Mouse (Mus musculus) thymus, adult 2 months (tissue): ENCODE results near the gene Igsf11. TPM values are rescaled to one million over a fixed set of nuclear protein-coding genes. Genes with fewer than 3 reads are reported as not detected.
"Not testable (repeated sequence)": the region's sequence is repeated elsewhere in the genome, so short reads cannot be mapped to it uniquely, and the experiment has no call there.

ENCODE experiments used
- DNase-seq: peaks from one replicate; pipeline ENCODE4 v3.0.0; 2021
- H3K27ac ChIP-seq: fragments of 200-500 bp; 2 replicates; pipeline ENCODE4 v1.5.1; 2012; ENCODE audit warnings: low read length, control low read depth; ENCODE audit not compliant: control insufficient read depth, insufficient read depth
- H3K27me3 ChIP-seq: fragments of 200-500 bp; 2 replicates; pipeline ENCODE4 v1.6.1; 2012; ENCODE audit warnings: mild to moderate bottlenecking, low read length, moderate library complexity, mixed read lengths; ENCODE audit not compliant: control insufficient read depth, insufficient read depth
- H3K36me3 ChIP-seq: fragments of 200-500 bp; 2 replicates; pipeline ENCODE4 v1.6.1; 2012; ENCODE audit warnings: mild to moderate bottlenecking, low read length, moderate library complexity; ENCODE audit not compliant: control insufficient read depth, insufficient read depth
- H3K4me1 ChIP-seq: fragments of 200-500 bp; replicated peaks from 2 replicates; pipeline ENCODE4 v1.6.1; 2012; ENCODE audit warnings: low read length; ENCODE audit not compliant: control insufficient read depth, insufficient read depth
- H3K4me3 ChIP-seq: fragments of 200-500 bp; 2 replicates; pipeline ENCODE4 v1.5.1; 2012; ENCODE audit warnings: mild to moderate bottlenecking, low read length, control low read depth, moderate library complexity; ENCODE audit not compliant: control insufficient read depth, insufficient read depth
- CTCF ChIP-seq: fragments of 200-500 bp; IDR thresholded peaks from 2 replicates; pipeline ENCODE4 v1.5.1; 2012; ENCODE audit warnings: mild to moderate bottlenecking, control low read depth, low read length, moderate library complexity, borderline replicate concordance; ENCODE audit not compliant: control insufficient read depth, poor library complexity, insufficient read depth; ENCODE audit errors: extremely low read depth
- POLR2A ChIP-seq: fragments of 200-500 bp; IDR thresholded peaks from 2 replicates; pipeline ENCODE4 v1.6.1; 2012; ENCODE audit warnings: mild to moderate bottlenecking, low read length, control low read depth, moderate library complexity; ENCODE audit not compliant: control insufficient read depth, poor library complexity, insufficient read depth; ENCODE audit errors: extremely low read depth
- WGBS: fragments of 180-500 bp; shearing (Covaris S2); methylation state at CpG from one replicate; pipeline ENCODE4 v1.1.7; 2018; 5-methylcytosine and 5-hydroxymethylcytosine counted together
- polyA plus RNA-seq: library from polyadenylated mRNA; depleted of rRNA; stranded (reverse); fragments of >200 nt; gene quantifications from 2 replicates; pipeline ENCODE4 v1.2.3, GENCODE M21; 2012

The Igsf11 gene
- polyA plus RNA-seq, 1 experiment, result 0.09 TPM

DNA sequence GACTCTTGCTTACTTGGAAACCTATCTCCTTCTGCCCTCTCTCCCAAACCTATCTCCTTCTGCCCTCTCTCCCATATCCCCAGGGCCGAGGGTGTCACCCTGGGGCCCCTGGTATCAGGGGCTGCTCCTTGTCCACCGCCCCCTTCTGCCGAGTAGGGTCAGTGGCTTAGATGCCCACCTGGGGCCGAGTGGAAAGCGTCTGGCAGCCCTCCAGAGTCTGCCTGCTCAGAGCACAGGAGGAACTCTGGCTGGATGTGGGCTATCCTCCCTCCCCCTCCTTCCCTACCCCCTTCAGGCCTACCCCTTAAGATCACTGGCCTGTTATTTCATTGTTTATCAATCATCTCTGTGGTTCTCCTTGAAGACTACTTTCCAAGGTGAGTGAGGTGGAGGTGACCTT lies 88.1 kb downstream of the Igsf11 start:
- DNase-seq, result no peak
- Histone ChIP-seq H3K4me1 (no peaks in the 10 kb centered on the region), H3K27ac (no peak overlapping the region), H3K36me3 (no peaks in the 10 kb centered on the region), H3K27me3 (no peaks in the 10 kb centered on the region), H3K4me3 (no peak overlapping the region)
- TF ChIP-seq CTCF (no peak), POLR2A (no peak)
- WGBS, result 76% methylated on average over 5 of the region's 5 CpGs

GRCm38 (mm10) chr16:38982051-38982450 lies 89.6 kb downstream of the Igsf11 start:
- no peak for DNase-seq
- WGBS, result 59% methylated on average over 5 of the region's 5 CpGs
- H3K4me1 ChIP-seq, result no peaks in the 10 kb centered on the region
- no peaks in the 10 kb centered on the region for H3K36me3 ChIP-seq
- H3K4me3 ChIP-seq, result no peak overlapping the region
- no peak overlapping the region for H3K27ac ChIP-seq
- no peaks in the 10 kb centered on the region for H3K27me3 ChIP-seq
- TF ChIP-seq CTCF (no peak), POLR2A (no peak)

GRCm38 (mm10) chr16:38982508-38983236 lies 90.2 kb downstream of the Igsf11 start:
- Histone ChIP-seq H3K27ac (no peak overlapping the region), H3K27me3 (no peaks in the 10 kb centered on the region), H3K4me1 (no peaks in the 10 kb centered on the region), H3K36me3 (no peaks in the 10 kb centered on the region), H3K4me3 (no peak overlapping the region)
- WGBS, result 76% methylated on average over 12 of the region's 12 CpGs
- DNase-seq, result no peak
- TF ChIP-seq POLR2A (no peak), CTCF (no peak)

- H3K36me3 ChIP-seq, H3K27ac ChIP-seq, H3K4me1 ChIP-seq, H3K27me3 ChIP-seq, DNase-seq, H3K4me3 ChIP-seq: not testable (repeated sequence)
- 83% methylated on average over 3 of the region's 3 CpGs for WGBS
Observed at GRCm38 (mm10) chr16:38983850-38984249, 91.4 kb downstream of the Igsf11 start.

DNA sequence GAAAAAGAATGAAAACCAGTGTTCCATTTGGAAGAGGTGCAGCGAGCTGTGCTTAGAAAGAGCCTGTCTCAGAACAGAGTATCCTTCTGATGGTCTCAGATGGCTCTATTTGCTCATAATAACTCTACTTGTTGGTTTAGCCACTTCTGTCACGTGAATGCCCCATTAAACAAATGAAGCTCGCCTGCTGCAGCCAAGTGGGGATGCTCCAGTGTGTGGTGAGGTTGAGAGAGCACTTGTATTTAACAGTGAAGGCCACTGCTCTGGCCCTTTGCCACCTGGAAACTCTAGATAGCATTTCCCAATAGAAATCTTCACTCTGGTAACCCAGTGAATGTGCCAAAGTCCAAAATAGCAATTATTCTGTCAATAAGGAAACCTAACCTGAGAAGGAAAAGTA lies 92.9 kb downstream of the Igsf11 start:
- H3K4me1 ChIP-seq, result no peaks in the 10 kb centered on the region
- H3K27ac ChIP-seq, result no peak overlapping the region
- no peak overlapping the region for H3K4me3 ChIP-seq
- no peak for TF ChIP-seq POLR2A
- no peak for TF ChIP-seq CTCF
- no peak for DNase-seq
- H3K27me3 ChIP-seq, result no peaks in the 10 kb centered on the region
- no peaks in the 10 kb centered on the region for H3K36me3 ChIP-seq
- 84% methylated on average over 3 of the region's 3 CpGs for WGBS

DNA sequence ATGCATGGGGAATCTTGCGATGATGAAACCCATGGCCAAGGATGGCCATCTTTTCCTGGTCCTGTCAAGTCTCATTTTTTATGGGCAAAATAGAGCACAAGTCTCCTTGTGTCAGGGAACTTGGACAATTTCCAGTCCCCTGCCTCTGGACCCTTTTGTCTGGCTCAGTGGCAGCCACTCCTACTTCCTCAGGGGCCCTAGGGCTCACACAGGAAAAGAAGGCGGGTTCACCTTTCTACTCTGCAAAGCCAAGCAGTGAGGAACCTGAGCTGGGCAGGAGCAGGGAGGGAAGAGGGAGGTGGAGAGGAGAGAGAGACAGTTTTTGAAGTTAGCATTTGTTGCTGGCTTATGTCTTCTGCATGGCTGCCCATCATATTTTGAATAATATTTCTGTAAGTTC lies 93.9 kb downstream of the Igsf11 start:
- Histone ChIP-seq H3K4me3 (no peak overlapping the region), H3K27ac (no peak overlapping the region), H3K27me3 (no peaks in the 10 kb centered on the region), H3K4me1 (no peaks in the 10 kb centered on the region), H3K36me3 (no peaks in the 10 kb centered on the region)
- 34% methylated on average over 2 of the region's 2 CpGs for WGBS
- TF ChIP-seq POLR2A (no peak), CTCF (no peak)
- DNase-seq, result no peak

- Histone ChIP-seq H3K4me1 (no peaks in the 10 kb centered on the region), H3K27me3 (no peaks in the 10 kb centered on the region), H3K4me3 (no peak overlapping the region), H3K36me3 (no peaks in the 10 kb centered on the region), H3K27ac (no peak overlapping the region)
- TF ChIP-seq CTCF (no peak), POLR2A (no peak)
- no peak for DNase-seq
- 93% methylated on average over 7 of the region's 7 CpGs for WGBS
Observed at GRCm38 (mm10) chr16:38993711-38994110, 101.2 kb downstream of the Igsf11 start.
